In the genomic region with DNA sequence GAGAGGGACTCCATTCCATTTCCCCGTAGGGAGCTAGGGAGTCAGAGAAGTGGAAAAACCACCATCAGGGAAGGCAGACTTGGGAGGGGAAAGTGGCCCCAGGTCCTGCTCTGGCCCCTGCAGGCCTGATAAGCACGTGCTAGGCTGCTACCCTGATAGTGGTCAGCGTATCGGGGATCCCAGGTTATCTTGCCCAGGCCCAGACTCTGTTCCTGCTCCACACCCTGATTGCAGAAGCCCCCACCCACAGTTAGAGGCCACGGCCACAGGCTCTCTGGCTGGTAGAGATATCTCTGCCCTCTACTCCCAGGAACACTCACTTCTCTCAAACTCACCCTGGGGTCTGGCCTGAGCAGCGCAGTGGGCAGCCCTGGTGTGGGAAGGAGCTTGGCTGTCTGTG, we compare ENCODE assay signal across 11 mouse cellular contexts. TPM values are rescaled to one million over a fixed set of nuclear protein-coding genes. Genes with fewer than 3 reads are reported as not detected.
DNase-seq lines count a peak whose midpoint lies in the region; ATAC-seq lines count a peak whose summit lies in the region.
"Had no signal": no experiment of that assay in that cellular context is flagged by ENCODE, and none has a peak within 500 bp of the region (broad histone marks: within the 10 kb centered on the region; RNA-seq: fewer than 3 reads in every experiment).

No protein-coding gene starts in this region.

- H3K4me1 ChIP-seq in erythroblast, embryonic 14.5 days (ENCODE audit: control insufficient read depth) = peaks cover 95% of the 10 kb centered on the region
- no peaks in the 10 kb centered on the region for H3K4me1 ChIP-seq in forebrain, embryonic 12.5 days
- H3K4me1 ChIP-seq: forebrain, embryonic 13.5 days had no signal

- no peak overlapping the region for H3K27ac ChIP-seq in forebrain, embryonic 12.5 days
- H3K27ac ChIP-seq: forebrain, embryonic 13.5 days had no signal

- H3K9ac ChIP-seq in forebrain, embryonic 12.5 days = no peak overlapping the region
- H3K9ac ChIP-seq: forebrain, embryonic 13.5 days had no signal

- H3K27me3 ChIP-seq in erythroblast, embryonic 14.5 days (ENCODE audit: control insufficient read depth) = no peaks in the 10 kb centered on the region
- H3K27me3 ChIP-seq in forebrain, embryonic 12.5 days = peaks cover 5% of the 10 kb centered on the region; the same call in 1 of the 2 replicates
- H3K27me3 ChIP-seq: forebrain, embryonic 13.5 days had no signal

- 83% methylated on average over 6 of the region's 6 CpGs for WGBS in forebrain, embryonic 12.5 days

- no peak overlapping the region for H3K4me2 ChIP-seq in forebrain, embryonic 12.5 days
- H3K4me2 ChIP-seq: forebrain, embryonic 13.5 days had no signal

- DNase-seq in spleen, adult 12 weeks (ENCODE audit: low spot score) = peak; percentile 72
- DNase-seq in spleen, adult 18-20 months = no peak
- DNase-seq in urinary bladder, adult 18-20 months (ENCODE audit: low spot score in 2 of 2) = no peak
- DNase-seq in layer of hippocampus, adult 18-20 months (ENCODE audit: low spot score in 2 of 2) = no peak
- DNase-seq: heart, adult 11 months; kidney, postnatal 4 days had no signal

- peak overlapping the region; percentile 74 for H3K4me3 ChIP-seq in erythroblast, embryonic 14.5 days (replicated peaks)
- H3K4me3 ChIP-seq in forebrain, embryonic 12.5 days (replicated peaks) = no peak overlapping the region
- H3K4me3 ChIP-seq: forebrain, embryonic 13.5 days had no signal

- H3K9me3 ChIP-seq in erythroblast, embryonic 14.5 days (ENCODE audit: control insufficient read depth, low read length) = no peaks in the 10 kb centered on the region
- H3K9me3 ChIP-seq in forebrain, embryonic 12.5 days = no peaks in the 10 kb centered on the region
- H3K9me3 ChIP-seq: forebrain, embryonic 13.5 days had no signal

- ATAC-seq in megakaryocyte progenitor cell, adult 5-6 weeks (replicated peaks; ENCODE audit: poor library complexity) = peak; percentile 64
- no peak for ATAC-seq in forebrain, embryonic 12.5 days (ENCODE audit: low FRiP score)
- ATAC-seq: forebrain, embryonic 13.5 days; hindbrain, embryonic 16.5 days had no signal

- peaks cover 70% of the 10 kb centered on the region for H3K36me3 ChIP-seq in erythroblast, embryonic 14.5 days (ENCODE audit: control insufficient read depth)
- H3K36me3 ChIP-seq in forebrain, embryonic 12.5 days (replicated peaks) = peaks cover 30% of the 10 kb centered on the region

RNA-seq across cellular contexts. Expression of a gene that starts 10.5 kb away (rescaled TPM):
- polyA plus RNA-seq in erythroblast, embryonic 14.5 days (2012) = 0.14 and 0.29 TPM in 2 replicates
- 22.3 and 23.8 TPM in 2 replicates for total RNA-seq in megakaryocyte progenitor cell, adult 5-6 weeks (2015)
- total RNA-seq in megakaryocyte progenitor cell, adult 5-6 weeks (2017) = 25.0 and 26.2 TPM in 2 replicates
- polyA plus RNA-seq in forebrain, embryonic 12.5 days (2016; fragmentation: Nextera tagmentation; extraction: Ambion mirVana) = 33.1 and 35.5 TPM in 2 replicates
- 10 to 100 TPM; 19.2 to 19.7 TPM for total RNA-seq in layer of hippocampus, adult 18-20 months (2021)

RNA-seq across cellular contexts. Expression of a gene that starts 24.8 kb away (rescaled TPM):
- polyA plus RNA-seq in erythroblast, embryonic 14.5 days (2012) = 0.77 and 0.78 TPM in 2 replicates
- 20.3 and 20.6 TPM in 2 replicates for total RNA-seq in megakaryocyte progenitor cell, adult 5-6 weeks (2015)
- total RNA-seq in megakaryocyte progenitor cell, adult 5-6 weeks (2017) = 5.7 and 6.0 TPM in 2 replicates
- polyA plus RNA-seq in forebrain, embryonic 12.5 days (2016; fragmentation: Nextera tagmentation; extraction: Ambion mirVana) = 22.3 and 25.5 TPM in 2 replicates
- total RNA-seq in layer of hippocampus, adult 18-20 months (2021) = 10 to 100 TPM; 29.7 to 30.5 TPM

RNA-seq across cellular contexts. Expression of a gene that starts 31.9 kb away (rescaled TPM):
- polyA plus RNA-seq in erythroblast, embryonic 14.5 days (2012) = 4.8 and 5.4 TPM in 2 replicates
- total RNA-seq in megakaryocyte progenitor cell, adult 5-6 weeks (2015) = 48.8 and 50.2 TPM in 2 replicates
- total RNA-seq in megakaryocyte progenitor cell, adult 5-6 weeks (2017) = 71.5 and 75.5 TPM in 2 replicates
- polyA plus RNA-seq in forebrain, embryonic 12.5 days (2016; fragmentation: Nextera tagmentation; extraction: Ambion mirVana) = 68.5 and 69.2 TPM in 2 replicates
- 10 to 100 TPM; 73.6 to 75.9 TPM for total RNA-seq in layer of hippocampus, adult 18-20 months (2021)

RNA-seq across cellular contexts. Expression of a gene that starts 37.6 kb away (rescaled TPM):
- polyA plus RNA-seq in erythroblast, embryonic 14.5 days (2012) = 4.7 and 5.1 TPM in 2 replicates
- total RNA-seq in megakaryocyte progenitor cell, adult 5-6 weeks (2015) = 6.7 and 7.2 TPM in 2 replicates
- 5.6 and 9.7 TPM in 2 replicates for total RNA-seq in megakaryocyte progenitor cell, adult 5-6 weeks (2017)
- polyA plus RNA-seq in forebrain, embryonic 12.5 days (2016; fragmentation: Nextera tagmentation; extraction: Ambion mirVana) = 20.6 and 21.2 TPM in 2 replicates
- total RNA-seq in layer of hippocampus, adult 18-20 months (2021) = 1 to 10 TPM; 5.0 TPM
